Mouse (Mus musculus) kidney, adult 9 months (tissue): ENCODE measurements around the gene Blcap.

ENCODE experiments used
- DNase-seq: peaks from one replicate; pipeline ENCODE4 v3.0.0; 2022

The Blcap gene

GRCm38 (mm10) chr2:157517526-157517925 is 53.5 kb downstream of the Blcap start:
- no peak for DNase-seq

GRCm38 (mm10) chr2:157514353-157514752 is 56.7 kb downstream of the Blcap start:
- no peak for DNase-seq

DNA sequence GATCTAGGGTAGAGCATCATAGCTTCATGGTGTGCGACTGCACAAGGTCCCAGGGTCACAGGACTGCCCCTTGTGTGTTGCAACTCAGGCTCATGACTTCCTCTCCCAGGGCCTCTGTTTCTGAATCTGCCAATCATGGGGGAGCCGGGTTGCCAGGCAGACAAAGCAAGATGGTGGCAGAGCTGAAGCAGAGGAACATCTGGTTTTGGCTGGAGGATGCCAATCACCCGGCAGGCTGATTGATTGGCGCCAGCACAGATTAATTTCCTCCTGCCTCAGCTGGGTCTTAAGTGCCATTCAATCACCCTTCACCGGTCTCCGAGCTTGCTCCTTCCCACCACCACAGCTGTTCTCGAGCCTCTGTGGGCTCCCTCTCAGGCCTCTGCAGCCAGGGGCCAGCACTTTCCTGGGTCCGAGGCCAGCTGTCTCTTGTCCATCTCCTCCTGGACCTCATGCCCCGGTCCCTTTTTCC is 57.3 kb downstream of the Blcap start:
- DNase-seq: no peak

DNA sequence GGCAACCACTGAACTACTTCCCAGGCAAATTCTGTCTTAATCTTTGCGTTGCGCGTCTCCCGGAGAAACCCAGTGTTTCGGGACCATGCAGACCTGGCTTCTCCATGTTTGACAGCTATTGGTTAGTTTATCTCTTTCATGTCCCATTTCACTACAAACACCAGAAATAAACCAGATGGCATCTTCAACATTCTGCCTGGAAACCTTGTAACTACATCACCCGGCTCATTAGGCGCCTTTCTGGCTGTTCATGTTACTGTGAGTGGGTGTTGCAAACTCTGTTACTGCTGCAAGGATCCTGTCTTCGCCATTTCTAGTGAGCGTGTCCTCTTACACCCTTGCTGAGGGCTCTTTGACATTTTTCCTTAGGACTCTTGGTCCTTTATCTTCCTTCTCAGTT is 58.2 kb downstream of the Blcap start:
- DNase-seq: no peak

DNA sequence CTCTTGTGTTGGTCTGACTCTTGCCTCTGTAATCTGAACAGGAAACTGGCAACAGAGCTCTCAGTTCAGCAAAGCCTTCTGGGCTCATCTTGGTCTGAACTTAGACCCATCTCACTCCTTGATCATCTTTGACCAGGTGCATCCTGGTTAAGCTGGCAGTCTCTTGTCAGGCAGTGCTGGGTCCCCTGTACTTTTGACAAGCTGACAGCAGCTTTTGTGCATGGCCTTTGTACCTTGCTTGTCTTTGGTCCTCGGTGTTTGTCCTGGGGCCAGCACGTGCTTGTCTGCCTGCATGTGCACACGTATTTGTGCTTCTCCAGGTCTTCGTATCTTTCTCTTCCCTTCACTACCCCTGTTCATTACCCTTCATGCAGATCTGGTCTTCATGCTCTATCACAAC is 61.0 kb downstream of the Blcap start:
- peak; percentile 59 for DNase-seq

DNA sequence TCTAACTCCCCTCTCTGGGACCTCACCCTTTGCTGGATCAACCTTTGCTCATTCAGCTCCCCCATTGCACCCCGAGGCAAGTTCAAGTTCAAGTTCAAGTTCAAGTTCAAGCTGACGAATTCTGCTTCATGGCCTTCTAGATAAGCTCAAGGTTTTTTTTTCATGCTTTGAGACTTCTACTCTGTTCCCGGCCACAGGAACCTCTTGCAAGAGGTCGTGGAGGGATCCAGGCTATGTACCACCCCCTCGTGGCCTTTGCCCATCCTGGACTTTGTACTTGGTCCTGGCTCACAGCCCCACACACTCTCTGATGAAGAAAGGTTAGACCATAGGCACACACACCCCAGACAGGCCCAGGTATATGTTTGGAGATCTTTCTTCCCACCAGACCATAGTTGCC is 61.9 kb downstream of the Blcap start:
- DNase-seq: peak; percentile 89

DNA sequence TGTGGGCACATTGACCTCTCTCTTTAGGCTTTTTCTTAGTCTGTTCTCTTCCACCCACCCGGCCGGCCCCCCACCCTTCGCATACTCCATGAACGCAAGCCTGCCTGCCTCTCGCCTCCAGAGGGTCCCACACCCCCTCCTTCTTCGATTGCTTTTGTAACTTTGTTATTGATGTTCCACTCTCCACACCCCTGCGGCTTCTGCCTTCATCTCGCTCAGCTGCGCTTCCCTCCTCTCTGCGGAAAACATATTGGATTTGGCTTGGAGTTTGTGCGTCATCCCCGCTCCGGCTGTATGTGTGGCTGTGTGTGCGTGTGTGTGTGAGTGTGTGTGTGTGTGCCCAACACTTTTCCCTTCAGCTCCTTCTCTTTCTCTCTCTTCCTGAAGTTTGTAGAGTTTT is 64.3 kb downstream of the Blcap start:
- no peak for DNase-seq
